In genomic region chr1:133245690-133246619, GRCm38 (mm10) we compare ENCODE assay signal across 8 mouse cellular contexts.
A peak's percentile ranks its signal among the peaks of the same experiment; 100 is the strongest.
DNase-seq lines count a peak whose midpoint lies in the region; ATAC-seq lines count a peak whose summit lies in the region.

No protein-coding gene starts in this region.

- H3K27ac ChIP-seq in heart, embryonic 14.5 days (replicated peaks in 1 of 2; ENCODE audit: control insufficient read depth in 1 of 2, insufficient read depth in 1 of 2, low read depth in 2 of 2, low read length in 2 of 2): peak overlapping the region; percentile 77 to 85

- H3K4me3 ChIP-seq in heart, embryonic 14.5 days (ENCODE audit: control insufficient read depth in 1 of 2, insufficient read depth in 1 of 2, low read depth in 1 of 2, low read length in 2 of 2): peak overlapping the region; percentile 25

- 0 out of 2 replicates have a peak, but pooled peaks have one; percentile 31 for ATAC-seq in heart, embryonic 14.5 days (ENCODE audit: insufficient number of reproducible peaks, insufficient read depth, low FRiP score, low read depth)
- peak; percentile 30 for ATAC-seq in megakaryocyte progenitor cell, adult 5-6 weeks (replicated peaks; ENCODE audit: poor library complexity)

- DNase-seq in urinary bladder, postnatal 14 days (ENCODE audit: low spot score): peak; percentile 65
- DNase-seq in urinary bladder, postnatal 10 days (ENCODE audit: low spot score): no peak
- peak; percentile 86 for DNase-seq in kidney, postnatal 14 days
- DNase-seq in spleen, postnatal 36 days (ENCODE audit: low spot score in 2 of 2): no peak
- no peak for DNase-seq in layer of hippocampus, postnatal 25 days (ENCODE audit: extremely low spot score in 1 of 2, low spot score in 1 of 2)
- DNase-seq in ovary, adult 18-20 months (ENCODE audit: low spot score): no peak

- WGBS in heart, embryonic 14.5 days: 24% methylated on average over 12 of the region's 12 CpGs

- H3K9me3 ChIP-seq in heart, embryonic 14.5 days (ENCODE audit: control insufficient read depth, low read length): no peaks in the 10 kb centered on the region

- no peaks in the 10 kb centered on the region for H3K27me3 ChIP-seq in heart, embryonic 14.5 days (ENCODE audit: control insufficient read depth, insufficient read depth, low read length)

- peaks cover 46 to 54% of the 10 kb centered on the region in 2 experiments for H3K4me1 ChIP-seq in heart, embryonic 14.5 days (ENCODE audit: control insufficient read depth in 2 of 2, insufficient read depth in 2 of 2, low read length in 2 of 2)

- peak overlapping the region; percentile 44 for H3K9ac ChIP-seq in heart, embryonic 14.5 days (ENCODE audit: low read length)

- H3K36me3 ChIP-seq in heart, embryonic 14.5 days (ENCODE audit: control insufficient read depth, insufficient read depth, low read length): peaks cover 6% of the 10 kb centered on the region; the same call in 1 of the 2 replicates

- H3K4me2 ChIP-seq in heart, embryonic 14.5 days (ENCODE audit: low read length): peak overlapping the region; percentile 48

Comparison
In these comparisons a context has a peak if more than half of its experiments do, and no peak if none do; other contexts are left out.
1. DNase-seq: peak in urinary bladder, postnatal 14 days (single experiment) and kidney, postnatal 14 days (single experiment); none in urinary bladder, postnatal 10 days (single experiment), spleen, postnatal 36 days (0 of 2), layer of hippocampus, postnatal 25 days (0 of 2) and ovary, adult 18-20 months (single experiment).